Mouse (Mus musculus) forebrain, embryonic 15.5 days (tissue): ENCODE data around the gene Cstad. TPM values are rescaled to one million over a fixed set of nuclear protein-coding genes. Genes with fewer than 3 reads are reported as not detected.

ENCODE experiments used
- ATAC-seq: fragments of 200-750 bp; cut with Nextera tagmentation; replicated peaks from 2 replicates; pipeline ENCODE4 v1.8.0; 2017; ENCODE audit warnings: mild to moderate bottlenecking, moderate TSS enrichment, moderate library complexity
- H3K27ac ChIP-seq: fragments of 300-500 bp; sonication (generic); replicated peaks from 2 replicates; pipeline ENCODE4 v1.5.1; 2015; ENCODE audit warnings: mild to moderate bottlenecking, inconsistent platforms
- H3K27me3 ChIP-seq: fragments of 300-500 bp; sonication (generic); 2 replicates; pipeline ENCODE4 v1.6.1; 2015; ENCODE audit warnings: inconsistent platforms
- H3K36me3 ChIP-seq: fragments of 300-500 bp; sonication (generic); 2 replicates; pipeline ENCODE4 v1.6.1; 2015; ENCODE audit warnings: mild to moderate bottlenecking, inconsistent platforms
- H3K4me1 ChIP-seq: fragments of 300-500 bp; sonication (generic); 2 replicates; pipeline ENCODE4 v1.6.1; 2015; ENCODE audit warnings: inconsistent platforms
- H3K4me2 ChIP-seq: fragments of 300-500 bp; sonication (generic); replicated peaks from 2 replicates; pipeline ENCODE4 v1.6.1; 2015; ENCODE audit warnings: mild to moderate bottlenecking, inconsistent platforms
- H3K4me3 ChIP-seq: fragments of 300-500 bp; sonication (generic); 2 replicates; pipeline ENCODE4 v1.5.1; 2015; ENCODE audit warnings: mild to moderate bottlenecking, inconsistent platforms
- H3K9ac ChIP-seq: fragments of 300-500 bp; sonication (generic); replicated peaks from 2 replicates; pipeline ENCODE4 v1.6.1; 2015; ENCODE audit warnings: mild to moderate bottlenecking, inconsistent platforms
- H3K9me3 ChIP-seq: fragments of 300-500 bp; sonication (generic); 2 replicates; pipeline ENCODE4 v1.6.1; 2016; ENCODE audit warnings: inconsistent platforms
- WGBS: fragments of 180-500 bp; shearing (Covaris S2); methylation state at CpG from one replicate; pipeline ENCODE4 v1.1.7; 2015; ENCODE audit warnings: mixed read lengths; 5-methylcytosine and 5-hydroxymethylcytosine counted together
- polyA plus RNA-seq: library from polyadenylated mRNA; unstranded; fragments of >200 nt; fragmentation: Nextera tagmentation; extraction: Ambion mirVana; gene quantifications from 2 replicates; pipeline ENCODE4 v1.2.1, GENCODE M21; 2015

Cstad gene
- polyA plus RNA-seq, 1 experiment from 2014 or later, result 1.4 TPM

GRCm38 (mm10) chr2:30640021-30640481 lies 45.2 kb downstream of the Cstad start:
- H3K9ac ChIP-seq, result peak overlapping the region; percentile 21; the same call in 1 of the 2 replicates
- H3K4me1 ChIP-seq, result peaks cover 24% of the 10 kb centered on the region
- 0 out of 2 replicates have a peak, but pooled peaks have one; percentile 29 for ATAC-seq
- H3K9me3 ChIP-seq, result no peaks in the 10 kb centered on the region
- H3K4me3 ChIP-seq, result no peak overlapping the region
- no peaks in the 10 kb centered on the region for H3K36me3 ChIP-seq
- WGBS, result 12% methylated on average over 11 of the region's 11 CpGs
- H3K4me2 ChIP-seq, result no peak overlapping the region
- no peaks in the 10 kb centered on the region for H3K27me3 ChIP-seq
- peak overlapping the region; percentile 69 for H3K27ac ChIP-seq

GRCm38 (mm10) chr2:30642810-30643209 lies 48.0 kb downstream of the Cstad start:
- ATAC-seq, result no peak
- Histone ChIP-seq H3K27me3 (no peaks in the 10 kb centered on the region), H3K9me3 (no peaks in the 10 kb centered on the region), H3K4me1 (peaks cover 51% of the 10 kb centered on the region), H3K9ac (no peak overlapping the region), H3K4me3 (no peak overlapping the region), H3K36me3 (no peaks in the 10 kb centered on the region), H3K4me2 (no peak overlapping the region), H3K27ac (0 out of 2 replicates have a peak overlapping the region, but pooled peaks have one; percentile 27)
- WGBS, result 49% methylated on average over 5 of the region's 5 CpGs

GRCm38 (mm10) chr2:30643422-30643821 lies 48.6 kb downstream of the Cstad start:
- Histone ChIP-seq H3K4me1 (peaks cover 52% of the 10 kb centered on the region), H3K4me2 (no peak overlapping the region), H3K27me3 (no peaks in the 10 kb centered on the region), H3K36me3 (no peaks in the 10 kb centered on the region), H3K4me3 (no peak overlapping the region), H3K9me3 (no peaks in the 10 kb centered on the region), H3K27ac (peak overlapping the region; percentile 27; the same call in 1 of the 2 replicates), H3K9ac (no peak overlapping the region)
- WGBS, result 78% methylated on average over 7 of the region's 7 CpGs
- ATAC-seq, result no peak

GRCm38 (mm10) chr2:30646833-30647232 lies 52.0 kb downstream of the Cstad start:
- peaks cover 61% of the 10 kb centered on the region for H3K4me1 ChIP-seq
- peak overlapping the region; percentile 41 for H3K4me2 ChIP-seq
- 0 out of 2 replicates have a peak overlapping the region, but pooled peaks have one; percentile 4 for H3K4me3 ChIP-seq
- no peaks in the 10 kb centered on the region for H3K36me3 ChIP-seq
- ATAC-seq, result peak; percentile 62
- 9% methylated on average over 5 of the region's 5 CpGs for WGBS
- peak overlapping the region; percentile 99 for H3K27ac ChIP-seq
- no peaks in the 10 kb centered on the region for H3K9me3 ChIP-seq
- H3K9ac ChIP-seq, result peak overlapping the region; percentile 51
- no peaks in the 10 kb centered on the region for H3K27me3 ChIP-seq

- peak; percentile 96 for ATAC-seq
- H3K9ac ChIP-seq, result peak overlapping the region; percentile 51
- H3K27me3 ChIP-seq, result no peaks in the 10 kb centered on the region
- H3K4me3 ChIP-seq, result 0 out of 2 replicates have a peak overlapping the region, but pooled peaks have one; percentile 4
- H3K4me1 ChIP-seq, result peaks cover 67% of the 10 kb centered on the region
- no peaks in the 10 kb centered on the region for H3K36me3 ChIP-seq
- H3K9me3 ChIP-seq, result no peaks in the 10 kb centered on the region
- H3K4me2 ChIP-seq, result peak overlapping the region; percentile 41
- H3K27ac ChIP-seq, result peak overlapping the region; percentile 99
- WGBS, result 5% methylated on average over 11 of the region's 11 CpGs
These were observed 52.6 kb downstream of the Cstad start for GRCm38 (mm10) chr2:30647303-30647881.

GRCm38 (mm10) chr2:30647882-30648494 lies 53.1 kb downstream of the Cstad start:
- WGBS, result 29% methylated on average over 13 of the region's 13 CpGs
- Histone ChIP-seq H3K4me3 (no peak overlapping the region), H3K4me1 (peaks cover 68% of the 10 kb centered on the region), H3K36me3 (no peaks in the 10 kb centered on the region), H3K9ac (peak overlapping the region; percentile 13), H3K4me2 (peak overlapping the region; percentile 41), H3K27ac (peak overlapping the region; percentile 99), H3K9me3 (no peaks in the 10 kb centered on the region), H3K27me3 (no peaks in the 10 kb centered on the region)
- peak; percentile 9 for ATAC-seq

GRCm38 (mm10) chr2:30650249-30650648 lies 55.4 kb downstream of the Cstad start:
- H3K4me1 ChIP-seq, result peaks cover 78% of the 10 kb centered on the region
- 32% methylated on average over 9 of the region's 9 CpGs for WGBS
- no peaks in the 10 kb centered on the region for H3K9me3 ChIP-seq
- no peaks in the 10 kb centered on the region for H3K36me3 ChIP-seq
- H3K4me2 ChIP-seq, result no peak overlapping the region
- no peak overlapping the region for H3K9ac ChIP-seq
- H3K4me3 ChIP-seq, result no peak overlapping the region
- peak overlapping the region; percentile 66 for H3K27ac ChIP-seq
- no peak for ATAC-seq
- H3K27me3 ChIP-seq, result no peaks in the 10 kb centered on the region

- Histone ChIP-seq H3K4me2 (no peak overlapping the region), H3K4me1 (peaks cover 69% of the 10 kb centered on the region), H3K4me3 (no peak overlapping the region), H3K27ac (peak overlapping the region; percentile 91), H3K27me3 (no peaks in the 10 kb centered on the region), H3K9ac (no peak overlapping the region), H3K9me3 (no peaks in the 10 kb centered on the region), H3K36me3 (no peaks in the 10 kb centered on the region)
- WGBS, result 93% methylated on average over 1 of the region's 1 CpGs
- no peak for ATAC-seq
These were observed 57.0 kb downstream of the Cstad start for GRCm38 (mm10) chr2:30651831-30652230.

GRCm38 (mm10) chr2:30652581-30653037 lies 57.8 kb downstream of the Cstad start:
- ATAC-seq, result peak; percentile 15; the same call in 1 of the 2 replicates
- Histone ChIP-seq H3K4me2 (no peak overlapping the region), H3K9ac (no peak overlapping the region), H3K4me1 (peaks cover 69% of the 10 kb centered on the region), H3K4me3 (no peak overlapping the region), H3K27me3 (no peaks in the 10 kb centered on the region), H3K27ac (peak overlapping the region; percentile 91), H3K9me3 (no peaks in the 10 kb centered on the region), H3K36me3 (no peaks in the 10 kb centered on the region)
- WGBS, result 7% methylated on average over 13 of the region's 13 CpGs

- Histone ChIP-seq H3K27ac (peak overlapping the region; percentile 91), H3K9ac (no peak overlapping the region), H3K27me3 (no peaks in the 10 kb centered on the region), H3K4me1 (peaks cover 69% of the 10 kb centered on the region), H3K36me3 (no peaks in the 10 kb centered on the region), H3K9me3 (no peaks in the 10 kb centered on the region), H3K4me2 (no peak overlapping the region), H3K4me3 (no peak overlapping the region)
- 75% methylated on average over 4 of the region's 4 CpGs for WGBS
- ATAC-seq, result no peak
These were observed 58.2 kb downstream of the Cstad start for GRCm38 (mm10) chr2:30653046-30653445.

GRCm38 (mm10) chr2:30654158-30654557 lies 59.3 kb downstream of the Cstad start:
- Histone ChIP-seq H3K9me3 (no peaks in the 10 kb centered on the region), H3K9ac (no peak overlapping the region), H3K27me3 (no peaks in the 10 kb centered on the region), H3K4me1 (peaks cover 74% of the 10 kb centered on the region), H3K4me3 (no peak overlapping the region), H3K27ac (peak overlapping the region; percentile 91), H3K4me2 (no peak overlapping the region), H3K36me3 (no peaks in the 10 kb centered on the region)
- no peak for ATAC-seq
- 31% methylated on average over 9 of the region's 9 CpGs for WGBS

- Histone ChIP-seq H3K9ac (no peak overlapping the region), H3K4me1 (peaks cover 76% of the 10 kb centered on the region), H3K4me3 (no peak overlapping the region), H3K4me2 (no peak overlapping the region), H3K27ac (peak overlapping the region; percentile 91), H3K27me3 (no peaks in the 10 kb centered on the region), H3K36me3 (no peaks in the 10 kb centered on the region), H3K9me3 (no peaks in the 10 kb centered on the region)
- no peak for ATAC-seq
- WGBS, result 70% methylated on average over 6 of the region's 6 CpGs
These were observed 59.7 kb downstream of the Cstad start for GRCm38 (mm10) chr2:30654582-30654981.
